Mouse (Mus musculus) limb, embryonic 11.5 days (tissue): ENCODE data around the gene Slmap. TPM values are rescaled to one million over a fixed set of nuclear protein-coding genes. Genes with fewer than 3 reads are reported as not detected.

ENCODE experiments used
- ATAC-seq: fragments of 200-750 bp; cut with Nextera tagmentation; 2 replicates; pipeline ENCODE4 v1.8.0; 2017; ENCODE audit warnings: low read depth; ENCODE audit not compliant: insufficient number of reproducible peaks, low FRiP score, low TSS enrichment
- DNase-seq: peaks from one replicate; pipeline ENCODE4 v3.0.0-alpha.2; 2015; ENCODE audit warnings: low spot score
- H3K27ac ChIP-seq: fragments of 300-500 bp; sonication (generic); replicated peaks from 2 replicates; pipeline ENCODE4 v1.5.1; 2014; ENCODE audit warnings: low read depth, mild to moderate bottlenecking, low read length
- H3K27me3 ChIP-seq: fragments of 300-500 bp; sonication (generic); 2 replicates; pipeline ENCODE4 v1.6.1; 2014; ENCODE audit warnings: mild to moderate bottlenecking, low read length, mixed read lengths; ENCODE audit not compliant: control insufficient read depth, insufficient read depth
- H3K36me3 ChIP-seq: fragments of 300-500 bp; sonication (generic); 2 replicates; pipeline ENCODE4 v1.6.1; 2014; ENCODE audit warnings: mild to moderate bottlenecking, low read length, moderate library complexity, mixed read lengths; ENCODE audit not compliant: control insufficient read depth, insufficient read depth
- H3K4me1 ChIP-seq: fragments of 300-500 bp; sonication (generic); 2 replicates; pipeline ENCODE4 v1.6.1; 2014; ENCODE audit warnings: low read length, mixed read lengths; ENCODE audit not compliant: control insufficient read depth, insufficient read depth
- H3K4me2 ChIP-seq: fragments of 300-500 bp; sonication (generic); 2 replicates; pipeline ENCODE4 v1.6.1; 2014; ENCODE audit warnings: low read depth, mild to moderate bottlenecking, moderate library complexity; ENCODE audit not compliant: severe bottlenecking
- H3K4me3 ChIP-seq: fragments of 300-500 bp; sonication (generic); 2 replicates; pipeline ENCODE4 v1.5.1; 2014; ENCODE audit warnings: low read depth, low read length
- H3K9ac ChIP-seq: fragments of 300-500 bp; sonication (generic); 2 replicates; pipeline ENCODE4 v1.6.1; 2014; ENCODE audit warnings: mild to moderate bottlenecking, low read length
- H3K9me3 ChIP-seq: fragments of 300-500 bp; sonication (generic); 2 replicates; pipeline ENCODE4 v1.6.1; 2016; ENCODE audit warnings: low read length; ENCODE audit not compliant: control insufficient read depth
- WGBS: fragments of 180-500 bp; shearing (Covaris S2); extraction: QIAGEN DNeasy Blood & Tissue Kit; methylation state at CpG from one replicate; pipeline ENCODE4 v1.1.7; 2014; 5-methylcytosine and 5-hydroxymethylcytosine counted together
- polyA plus RNA-seq: library from polyadenylated mRNA; unstranded; fragments of >200 nt; fragmentation: Nextera tagmentation; extraction: Ambion mirVana; gene quantifications from 2 replicates; pipeline ENCODE4 v1.2.1, GENCODE M21; 2014

Gene Slmap
- polyA plus RNA-seq, 1 experiment from 2014 or later: 21.2 TPM

DNA sequence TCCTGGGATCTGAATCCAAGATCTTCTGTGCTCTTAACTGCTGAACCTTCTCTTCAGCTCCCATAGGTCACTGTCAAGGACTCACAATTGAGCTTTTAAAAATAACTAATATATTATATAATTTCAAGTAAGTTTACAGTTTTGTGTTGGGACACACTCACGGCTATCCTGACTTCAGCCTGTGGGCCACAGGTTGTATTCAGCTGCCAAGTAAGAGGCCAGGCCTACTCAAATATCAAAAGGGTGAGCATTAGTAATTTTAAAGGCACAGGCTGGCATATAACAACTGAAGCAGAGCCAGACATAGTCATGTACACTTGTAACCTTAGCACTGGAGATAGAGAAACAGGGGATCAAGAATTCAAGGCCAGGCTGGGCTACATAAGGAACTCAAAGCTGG lies 5.8 kb upstream of the Slmap start:
- no peak for ATAC-seq
- H3K4me2 ChIP-seq: no peak overlapping the region

DNA sequence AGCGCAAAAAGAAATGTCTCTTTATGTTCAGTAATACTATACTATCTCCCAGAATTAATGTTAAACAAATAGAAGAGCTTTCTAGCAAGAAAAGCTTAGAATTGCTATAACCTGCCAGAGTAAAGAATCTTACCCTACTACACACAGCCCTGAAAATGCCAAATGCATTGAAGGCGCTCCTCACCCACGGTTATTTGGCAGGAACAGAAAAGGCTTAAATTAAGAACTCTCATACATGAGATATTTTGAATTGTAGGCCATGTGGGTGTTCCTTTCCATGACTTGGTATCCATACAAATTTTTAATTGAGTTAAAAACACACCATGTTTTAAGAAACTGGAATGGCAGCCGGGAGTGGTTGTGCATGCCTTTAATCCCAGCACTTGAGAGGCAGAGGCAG lies 4.5 kb upstream of the Slmap start:
- no peak overlapping the region for H3K9ac ChIP-seq
- DNase-seq (no peak), ATAC-seq (no peak)
- H3K36me3 ChIP-seq: no peaks in the 10 kb centered on the region
- no peak overlapping the region for H3K27ac ChIP-seq
- H3K4me3 ChIP-seq: no peak overlapping the region
- H3K9me3 ChIP-seq: no peaks in the 10 kb centered on the region
- H3K4me2 ChIP-seq: no peak overlapping the region
- WGBS: 86% methylated on average over 4 of the region's 4 CpGs
- H3K4me1 ChIP-seq: no peaks in the 10 kb centered on the region
- no peaks in the 10 kb centered on the region for H3K27me3 ChIP-seq

More for the DNA sequence above, 5.8 kb upstream of the Slmap start:
- no peaks in the 10 kb centered on the region for H3K36me3 ChIP-seq
- H3K27me3 ChIP-seq: no peaks in the 10 kb centered on the region
- no peak overlapping the region for H3K9ac ChIP-seq
- H3K4me1 ChIP-seq: no peaks in the 10 kb centered on the region
- no peak overlapping the region for H3K4me3 ChIP-seq
- WGBS: 54% methylated on average over 1 of the region's 1 CpGs
- DNase-seq: no peak
- no peak overlapping the region for H3K27ac ChIP-seq
- H3K9me3 ChIP-seq: no peaks in the 10 kb centered on the region

DNA sequence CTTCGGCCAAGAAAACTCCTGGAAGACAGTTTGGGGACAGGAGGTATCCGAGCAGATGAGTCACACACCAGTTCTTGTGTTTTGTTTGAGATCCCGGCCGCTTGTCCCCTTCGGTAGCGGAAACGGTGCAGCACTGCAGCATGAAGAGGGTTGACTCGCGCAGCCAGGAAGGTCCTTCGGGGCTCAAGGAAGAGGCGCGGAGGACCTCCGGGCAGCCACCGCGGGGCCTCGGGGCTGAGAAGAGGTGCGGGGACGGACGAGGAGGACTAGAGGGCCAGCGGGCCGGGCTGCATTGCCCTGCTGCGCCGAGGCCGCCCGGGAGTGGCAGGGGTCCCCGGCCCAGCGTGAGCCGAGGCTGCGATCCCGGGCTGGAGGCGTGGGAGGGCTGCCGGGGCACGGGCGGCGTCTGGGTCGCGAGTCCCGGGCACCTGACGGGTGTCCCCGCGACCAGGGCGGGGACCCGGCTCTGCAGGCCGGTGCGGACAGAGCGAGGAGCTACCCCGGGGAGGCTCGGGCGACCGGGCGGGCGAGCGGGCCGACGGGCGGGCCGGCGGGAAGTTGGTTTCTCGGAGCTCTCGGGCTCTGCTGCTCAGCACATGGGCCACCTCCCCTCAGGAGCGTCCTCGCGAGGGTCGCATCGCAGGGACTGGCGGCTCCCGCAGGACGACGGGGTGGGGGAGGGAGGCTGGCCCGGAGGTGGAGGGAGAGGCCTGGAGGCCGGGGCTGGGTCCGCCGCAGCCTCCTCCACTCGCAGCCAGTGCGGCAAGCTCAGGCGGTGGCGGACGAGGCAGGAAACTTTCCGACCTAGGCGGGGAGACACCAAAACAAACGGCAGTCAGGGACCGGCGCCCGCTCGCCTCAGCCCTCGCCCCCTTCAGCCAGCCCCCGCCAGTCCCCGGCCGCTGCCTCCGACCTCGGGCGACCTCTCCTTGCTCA lies 642 bp downstream of the Slmap start:
- Histone ChIP-seq H3K4me1 (peaks cover 3% of the 10 kb centered on the region), H3K36me3 (peaks cover 3% of the 10 kb centered on the region; the same call in 1 of the 2 replicates), H3K9me3 (no peaks in the 10 kb centered on the region), H3K4me3 (peak overlapping the region; percentile 92), H3K9ac (peak overlapping the region; percentile 67), H3K27ac (peak overlapping the region; percentile 53), H3K4me2 (peak overlapping the region; percentile 71), H3K27me3 (no peaks in the 10 kb centered on the region)
- ATAC-seq (peak; percentile 88), DNase-seq (peak; percentile 60)
- 0% methylated on average over 49 of the region's 92 CpGs for WGBS

DNA sequence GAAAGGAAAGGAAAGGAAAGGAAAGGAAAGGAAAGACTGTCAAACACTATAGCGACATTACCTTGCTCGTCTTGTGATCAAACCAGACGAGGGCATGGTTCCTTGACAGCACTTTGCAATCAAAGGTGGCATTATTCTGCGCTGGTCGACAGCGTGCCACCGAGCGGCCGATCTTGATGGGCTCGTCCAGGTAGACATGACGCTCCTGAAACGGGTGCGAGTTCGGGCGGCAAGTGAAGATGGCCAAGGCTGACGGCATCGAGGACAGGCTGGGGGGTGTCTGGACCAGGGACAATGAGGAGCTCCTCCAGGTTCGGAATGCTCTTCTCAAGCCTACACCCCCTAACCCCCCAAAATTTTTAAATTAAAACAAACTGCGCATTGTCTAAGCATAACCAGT lies 1.5 kb downstream of the Slmap start:
- no peak for ATAC-seq
- 28% methylated on average over 19 of the region's 19 CpGs for WGBS
- DNase-seq: no peak

DNA sequence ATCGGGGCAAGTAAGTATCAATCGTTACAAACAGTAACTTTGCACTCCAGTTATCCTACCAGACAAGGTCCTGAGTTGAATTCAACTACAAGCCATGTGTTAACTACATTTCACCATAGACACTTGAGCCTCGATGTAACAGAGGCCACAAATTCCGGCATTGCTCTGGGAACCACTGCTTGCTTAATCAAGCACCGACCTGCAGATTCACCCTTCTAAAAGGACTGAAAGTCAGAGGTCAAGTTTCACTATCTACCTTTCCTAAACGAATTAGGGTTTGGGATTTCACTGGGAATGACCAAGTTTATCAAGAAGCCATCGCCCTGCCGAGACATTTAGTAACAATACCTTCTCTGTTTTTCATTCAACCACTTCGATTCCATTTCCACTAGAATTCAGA lies 2.0 kb downstream of the Slmap start:
- WGBS: 70% methylated on average over 9 of the region's 9 CpGs
- ATAC-seq: no peak
- H3K4me3 ChIP-seq: peak overlapping the region; percentile 92
- no peaks in the 10 kb centered on the region for H3K27me3 ChIP-seq
- no peak overlapping the region for H3K27ac ChIP-seq
- H3K9ac ChIP-seq: no peak overlapping the region
- H3K4me1 ChIP-seq: peaks cover 3% of the 10 kb centered on the region
- peaks cover 3% of the 10 kb centered on the region; the same call in 1 of the 2 replicates for H3K36me3 ChIP-seq
- H3K9me3 ChIP-seq: no peaks in the 10 kb centered on the region
- DNase-seq: no peak
- peak overlapping the region; percentile 71 for H3K4me2 ChIP-seq

More for the DNA sequence above, 1.5 kb downstream of the Slmap start:
- H3K36me3 ChIP-seq: peaks cover 3% of the 10 kb centered on the region; the same call in 1 of the 2 replicates
- no peak overlapping the region for H3K27ac ChIP-seq
- peak overlapping the region; percentile 71 for H3K4me2 ChIP-seq
- no peaks in the 10 kb centered on the region for H3K27me3 ChIP-seq
- peaks cover 3% of the 10 kb centered on the region for H3K4me1 ChIP-seq
- no peaks in the 10 kb centered on the region for H3K9me3 ChIP-seq
- peak overlapping the region; percentile 92 for H3K4me3 ChIP-seq
- H3K9ac ChIP-seq: no peak overlapping the region; the same call in 1 of the 2 replicates

DNA sequence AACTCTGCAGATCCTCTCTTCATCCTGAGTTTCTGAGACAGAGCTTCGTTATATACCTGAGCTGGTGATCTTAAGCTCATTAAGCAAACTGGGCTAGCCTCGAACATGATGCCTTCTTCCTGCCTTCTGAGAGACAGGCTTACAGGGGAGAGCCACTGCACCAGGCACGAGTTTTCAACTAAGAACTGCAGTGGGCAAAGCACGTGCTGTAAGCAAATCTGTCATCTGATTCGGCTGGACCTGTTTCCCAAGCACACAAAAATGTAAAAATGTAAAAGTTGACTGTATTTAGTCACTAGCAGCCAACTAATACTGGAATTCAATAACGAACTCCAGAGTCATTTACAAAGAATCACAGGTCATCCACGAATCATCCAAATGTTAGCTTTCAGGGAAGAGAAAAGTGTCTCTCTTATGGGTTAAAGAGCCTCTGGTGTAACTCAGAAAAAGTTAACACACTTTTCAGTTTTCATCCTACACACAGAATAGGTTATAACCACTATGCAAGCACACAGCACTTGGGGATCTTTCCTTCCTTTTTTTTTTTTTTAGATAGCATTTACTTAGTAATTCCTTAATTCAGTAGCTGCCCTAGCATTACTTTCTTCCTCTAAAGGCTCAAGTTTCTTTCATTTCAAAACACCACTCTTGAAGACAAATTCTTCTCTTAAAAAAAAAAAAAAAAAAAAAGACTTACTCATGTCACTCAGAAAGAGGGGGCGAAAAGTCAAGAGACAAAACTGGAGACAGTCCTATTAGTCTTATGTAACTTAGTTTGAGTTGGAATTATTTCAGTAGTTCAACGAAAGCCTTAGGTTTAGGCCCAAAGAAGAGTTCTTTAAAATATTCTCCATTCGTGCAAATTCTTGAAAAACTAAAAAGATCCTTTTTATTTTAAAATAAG lies 3.1 kb downstream of the Slmap start:
- 79% methylated on average over 10 of the region's 10 CpGs for WGBS
- Histone ChIP-seq H3K9ac (no peak overlapping the region), H3K4me1 (peaks cover 3% of the 10 kb centered on the region), H3K9me3 (no peaks in the 10 kb centered on the region), H3K4me3 (no peak overlapping the region), H3K27me3 (no peaks in the 10 kb centered on the region), H3K4me2 (no peak overlapping the region), H3K27ac (no peak overlapping the region), H3K36me3 (peaks cover 5% of the 10 kb centered on the region)
- DNase-seq: no peak
- ATAC-seq: no peak

DNA sequence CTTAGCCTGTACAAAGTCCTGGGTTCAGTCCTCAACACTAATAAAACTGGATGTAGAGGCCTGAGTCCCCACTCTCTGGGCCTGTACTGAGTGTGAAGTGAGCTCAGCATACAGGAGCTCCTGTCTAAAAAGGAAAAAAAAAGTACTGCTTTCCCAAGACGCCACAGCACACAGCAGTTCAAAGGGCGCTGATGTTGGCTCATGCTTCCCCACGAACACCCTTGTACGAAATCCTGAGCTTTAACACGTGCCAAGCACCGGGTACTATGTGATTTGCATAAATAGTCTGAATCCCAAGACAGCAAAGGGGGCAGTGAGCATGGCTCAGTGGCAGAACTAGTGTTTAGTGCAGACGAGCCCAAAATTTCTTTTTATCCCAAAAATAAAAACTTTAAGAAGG lies 4.4 kb downstream of the Slmap start:
- no peak overlapping the region for H3K4me2 ChIP-seq
- peaks cover 3% of the 10 kb centered on the region for H3K4me1 ChIP-seq
- H3K9ac ChIP-seq: no peak overlapping the region
- no peak for ATAC-seq
- no peak overlapping the region for H3K27ac ChIP-seq
- no peak overlapping the region for H3K4me3 ChIP-seq
- 83% methylated on average over 7 of the region's 7 CpGs for whole genome bisulfite sequencing
- H3K27me3 ChIP-seq: no peaks in the 10 kb centered on the region
- no peak for DNase-seq
- H3K36me3 ChIP-seq: peaks cover 5% of the 10 kb centered on the region
- no peaks in the 10 kb centered on the region for H3K9me3 ChIP-seq

DNA sequence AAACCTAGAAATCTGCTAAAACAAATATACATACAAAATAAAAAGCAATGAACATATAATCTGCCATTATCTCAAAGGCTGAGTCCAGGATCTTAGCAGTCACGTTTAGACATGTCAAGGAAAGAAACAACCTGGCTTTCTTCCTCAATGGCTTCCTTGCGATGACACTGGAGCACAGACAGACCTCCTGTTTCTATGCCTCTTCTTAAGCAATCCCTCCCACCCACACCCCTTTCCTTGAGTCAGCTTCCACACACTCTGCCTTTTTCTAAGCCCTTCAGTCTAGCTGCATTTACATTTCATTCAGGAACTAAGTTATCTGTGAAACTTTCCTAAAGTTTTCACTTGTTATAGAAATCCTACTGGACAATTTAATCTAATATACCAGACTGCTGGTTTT lies 6.4 kb downstream of the Slmap start:
- 81% methylated on average over 2 of the region's 2 CpGs for WGBS
- Histone ChIP-seq H3K36me3 (peaks cover 5% of the 10 kb centered on the region), H3K4me1 (peaks cover 3% of the 10 kb centered on the region), H3K4me2 (no peak overlapping the region), H3K9me3 (no peaks in the 10 kb centered on the region), H3K27ac (no peak overlapping the region), H3K9ac (no peak overlapping the region), H3K4me3 (no peak overlapping the region), H3K27me3 (no peaks in the 10 kb centered on the region)
- ATAC-seq (no peak), DNase-seq (no peak)
